Mouse (Mus musculus): ENCODE data around the gene Reln. TPM values are rescaled to one million over a fixed set of nuclear protein-coding genes. Genes with fewer than 3 reads are reported as not detected.

Gene Reln
- polyA plus RNA-seq, 1 experiment from 2014 or later: 2.4 TPM

DNA sequence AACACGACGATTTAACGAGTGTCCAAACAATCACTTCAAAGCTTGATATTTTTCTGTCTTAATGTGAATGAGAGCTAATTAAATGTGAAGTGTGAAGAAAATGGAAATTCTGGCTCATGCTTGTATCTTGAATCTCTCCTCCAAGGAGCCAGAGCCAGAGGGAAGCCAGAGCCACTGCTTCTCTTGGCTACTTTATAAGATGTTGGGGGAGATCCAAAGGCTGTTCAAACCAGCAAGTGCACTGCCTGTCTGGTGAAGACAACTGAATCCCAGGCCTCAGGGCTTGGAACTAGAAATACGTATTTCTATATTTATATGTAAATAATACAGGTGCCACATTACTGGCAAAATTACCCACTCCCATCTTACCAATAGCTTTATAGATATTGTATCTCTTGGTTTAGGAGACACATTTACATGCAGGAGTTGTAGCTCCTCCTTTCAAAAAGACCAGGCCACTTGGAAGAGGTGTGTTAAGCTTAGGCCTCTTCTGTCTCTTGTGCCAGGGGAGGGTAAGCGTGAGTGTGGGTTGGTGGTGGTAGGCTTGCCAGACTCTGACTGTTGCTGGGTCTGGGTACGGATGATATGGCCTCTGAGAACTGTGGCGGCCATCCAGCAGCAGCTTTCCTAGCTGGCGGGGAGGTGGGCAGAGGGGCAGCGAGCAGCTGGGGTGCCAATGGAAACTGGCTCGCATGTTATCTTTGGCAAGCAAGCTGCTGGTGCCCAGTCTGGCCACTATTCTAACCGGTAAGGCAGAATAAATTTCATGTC lies 395.6 kb downstream of the Reln start:
- 91% methylated on average over 11 of the region's 11 CpGs for WGBS
- Histone ChIP-seq H3K4me1 (peaks cover 3% of the 10 kb centered on the region; the same call in 1 of the 2 replicates), H3K27me3 (ENCODE audit: low read depth, poor library complexity, severe bottlenecking) (no peaks in the 10 kb centered on the region), H3K9me3 (replicated peaks) (no peaks in the 10 kb centered on the region), H3K36me3 (no peaks in the 10 kb centered on the region), H3K4me3 (no peak overlapping the region), H3K27ac (replicated peaks) (no peak overlapping the region)
- no peak for DNase-seq (ENCODE audit: low spot score)

DNA sequence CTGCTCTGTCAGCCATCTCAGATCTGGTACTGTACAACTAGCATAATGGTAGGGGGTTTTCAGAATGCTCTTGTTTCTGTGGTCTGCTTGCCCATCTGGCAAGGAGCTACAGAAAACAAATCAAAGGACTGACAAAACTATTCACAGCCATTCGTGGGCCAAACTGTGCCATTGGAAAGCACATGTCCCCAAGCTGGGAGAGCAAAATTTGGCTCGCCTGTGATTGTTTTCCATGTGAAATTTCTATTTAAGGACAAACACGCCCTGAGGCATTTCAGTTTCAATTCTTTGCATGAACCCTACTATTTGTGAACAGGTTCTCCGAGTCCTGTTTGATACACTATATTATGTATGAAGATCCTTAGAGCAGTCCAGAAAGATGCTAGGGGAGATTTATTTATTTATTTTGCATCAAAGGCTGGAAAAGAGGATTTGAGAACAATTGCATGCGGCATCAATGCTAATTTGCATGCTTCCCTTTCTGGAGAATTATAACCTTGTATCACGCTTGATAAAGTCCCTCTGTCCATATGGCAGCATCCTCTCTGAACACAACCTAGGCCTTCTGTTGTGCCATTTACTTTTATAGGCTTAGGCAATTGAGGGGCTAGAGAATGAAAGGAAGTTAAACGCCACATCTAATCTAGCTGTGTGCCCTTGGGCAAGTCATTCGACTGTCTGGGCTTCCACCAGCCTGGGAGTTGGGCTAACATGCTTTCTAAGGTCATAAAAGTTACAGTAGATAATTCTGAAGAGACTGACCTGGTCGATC lies 396.7 kb downstream of the Reln start:
- Histone ChIP-seq H3K9me3 (replicated peaks) (no peaks in the 10 kb centered on the region), H3K27ac (replicated peaks) (no peak overlapping the region), H3K36me3 (no peaks in the 10 kb centered on the region), H3K27me3 (ENCODE audit: low read depth, poor library complexity, severe bottlenecking) (no peaks in the 10 kb centered on the region), H3K4me1 (peaks cover 3% of the 10 kb centered on the region; the same call in 1 of the 2 replicates), H3K4me3 (no peak overlapping the region)
- DNase-seq (ENCODE audit: low spot score): no peak
- WGBS: 87% methylated on average over 9 of the region's 9 CpGs

DNA sequence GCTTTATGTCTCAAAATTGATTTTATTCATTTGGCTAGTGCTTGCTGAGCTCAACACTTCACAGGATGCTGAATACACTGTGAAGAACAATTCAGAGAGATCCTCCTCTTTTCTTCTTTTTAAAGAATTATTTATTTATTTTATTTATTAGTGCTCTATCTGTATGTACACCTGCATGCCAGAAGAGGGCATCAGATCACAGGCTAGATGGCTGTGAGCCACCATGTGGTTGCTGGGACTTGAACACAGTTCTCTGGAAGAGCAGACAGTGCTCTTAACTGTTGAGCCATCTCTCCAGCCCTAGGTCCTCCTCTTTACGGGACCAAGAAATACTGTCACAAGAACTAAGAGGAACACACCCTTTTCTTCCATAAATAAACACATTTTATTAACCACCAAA lies 399.9 kb downstream of the Reln start:
- Histone ChIP-seq H3K9me3 (replicated peaks) (no peaks in the 10 kb centered on the region), H3K27me3 (ENCODE audit: low read depth, poor library complexity, severe bottlenecking) (no peaks in the 10 kb centered on the region), H3K27ac (replicated peaks) (no peak overlapping the region), H3K4me1 (peaks cover 3% of the 10 kb centered on the region; the same call in 1 of the 2 replicates), H3K4me3 (no peak overlapping the region), H3K36me3 (no peaks in the 10 kb centered on the region)
- no peak for DNase-seq (ENCODE audit: low spot score)
- 100% methylated on average over 1 of the region's 1 CpGs for WGBS

DNA sequence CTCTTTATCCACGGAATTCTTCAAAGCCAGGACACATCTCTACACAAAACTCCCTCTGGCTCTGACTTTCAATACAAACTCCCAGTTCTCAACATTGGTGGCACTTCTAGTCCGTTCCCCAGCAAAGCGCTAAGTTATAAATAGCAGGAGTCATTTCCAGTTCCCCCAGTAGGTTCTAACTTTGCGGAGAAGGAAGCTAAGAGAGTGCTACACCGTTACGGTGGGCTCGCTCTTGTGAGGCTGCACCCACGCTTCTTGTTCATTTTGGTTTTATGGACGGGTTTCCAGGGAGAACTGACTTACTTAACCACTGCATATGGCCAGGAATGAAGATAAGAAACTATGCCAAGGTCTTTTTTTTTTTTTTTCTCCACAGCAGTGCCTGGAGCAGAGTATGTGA lies 405.1 kb downstream of the Reln start:
- no peak for DNase-seq (ENCODE audit: low spot score)
- WGBS: 93% methylated on average over 9 of the region's 9 CpGs
- Histone ChIP-seq H3K9me3 (replicated peaks) (no peaks in the 10 kb centered on the region), H3K27ac (replicated peaks) (no peak overlapping the region), H3K4me1 (no peaks in the 10 kb centered on the region), H3K4me3 (no peak overlapping the region), H3K27me3 (ENCODE audit: low read depth, poor library complexity, severe bottlenecking) (no peaks in the 10 kb centered on the region), H3K36me3 (no peaks in the 10 kb centered on the region)

DNA sequence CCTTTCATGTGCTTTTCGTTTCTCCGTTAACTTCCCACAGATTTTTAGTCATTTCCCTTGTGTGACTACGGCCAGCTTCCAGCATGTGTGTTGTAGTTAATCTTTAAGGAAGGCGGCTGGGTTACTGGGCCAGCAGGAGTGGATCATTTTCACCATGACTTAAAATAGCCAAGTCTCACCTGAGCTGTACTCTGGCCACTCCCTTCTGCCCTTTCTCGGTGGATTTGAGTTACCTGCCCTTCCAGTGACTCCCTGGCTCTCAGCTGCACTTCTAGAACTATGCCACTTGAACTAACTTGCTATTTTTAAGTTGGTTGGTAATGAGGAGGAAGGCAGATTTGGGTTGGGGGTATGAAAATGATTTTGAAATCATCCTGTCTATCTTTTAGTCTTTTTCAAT lies 406.4 kb downstream of the Reln start:
- no peak overlapping the region for H3K27ac ChIP-seq (replicated peaks)
- no peaks in the 10 kb centered on the region for H3K9me3 ChIP-seq (replicated peaks)
- 88% methylated on average over 5 of the region's 5 CpGs for WGBS
- H3K27me3 ChIP-seq (ENCODE audit: low read depth, poor library complexity, severe bottlenecking): no peaks in the 10 kb centered on the region
- no peaks in the 10 kb centered on the region for H3K4me1 ChIP-seq
- no peaks in the 10 kb centered on the region for H3K36me3 ChIP-seq
- DNase-seq (ENCODE audit: low spot score): no peak
- no peak overlapping the region for H3K4me3 ChIP-seq

DNA sequence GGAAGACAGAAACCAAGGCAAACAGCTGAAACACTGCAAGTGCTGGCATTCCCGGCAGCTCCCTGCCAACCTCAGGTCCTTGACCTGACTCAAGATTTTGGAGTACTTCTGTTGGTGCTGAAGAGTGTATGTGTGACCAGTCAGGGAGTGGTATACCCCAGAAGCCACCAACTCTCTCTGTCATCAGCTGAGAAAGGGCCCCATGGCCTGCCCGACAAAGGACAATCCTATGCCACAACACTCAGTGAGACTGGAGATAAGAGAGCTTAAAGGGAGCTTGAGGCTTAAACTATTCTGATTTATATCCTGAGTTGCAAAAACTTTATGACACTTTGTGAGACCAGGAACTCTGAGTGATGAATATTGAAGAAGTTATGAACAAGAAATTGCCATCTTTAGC lies 407.9 kb downstream of the Reln start:
- DNase-seq (ENCODE audit: low spot score): no peak
- H3K9me3 ChIP-seq (replicated peaks): no peaks in the 10 kb centered on the region
- no peaks in the 10 kb centered on the region for H3K36me3 ChIP-seq
- H3K27ac ChIP-seq (replicated peaks): no peak overlapping the region
- no peaks in the 10 kb centered on the region for H3K27me3 ChIP-seq (ENCODE audit: low read depth, poor library complexity, severe bottlenecking)
- no peak overlapping the region for H3K4me3 ChIP-seq
- WGBS: 87% methylated on average over 2 of the region's 2 CpGs
- no peaks in the 10 kb centered on the region for H3K4me1 ChIP-seq

DNA sequence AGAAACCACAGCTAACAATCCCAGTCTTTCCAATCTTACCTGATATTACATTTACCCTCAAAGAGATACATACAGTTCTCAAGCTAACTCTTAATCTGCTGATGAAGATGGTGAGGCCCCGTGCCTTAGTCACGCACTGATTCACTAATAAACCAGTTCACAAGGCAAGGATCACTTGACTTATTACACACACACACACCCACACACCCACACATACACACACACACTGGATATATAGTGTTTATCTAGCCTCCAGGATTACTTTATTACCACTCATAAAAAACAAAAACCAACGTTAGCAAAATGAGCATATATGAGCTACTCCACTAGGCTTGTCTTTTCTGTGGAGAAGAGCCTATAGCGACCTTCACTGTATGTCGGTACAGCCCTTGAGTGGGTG lies 408.4 kb downstream of the Reln start:
- H3K9me3 ChIP-seq (replicated peaks): no peaks in the 10 kb centered on the region
- DNase-seq (ENCODE audit: low spot score): no peak
- H3K4me3 ChIP-seq: no peak overlapping the region
- H3K4me1 ChIP-seq: no peaks in the 10 kb centered on the region
- no peaks in the 10 kb centered on the region for H3K27me3 ChIP-seq (ENCODE audit: low read depth, poor library complexity, severe bottlenecking)
- 93% methylated on average over 5 of the region's 5 CpGs for WGBS
- H3K27ac ChIP-seq (replicated peaks): no peak overlapping the region
- no peaks in the 10 kb centered on the region for H3K36me3 ChIP-seq

DNA sequence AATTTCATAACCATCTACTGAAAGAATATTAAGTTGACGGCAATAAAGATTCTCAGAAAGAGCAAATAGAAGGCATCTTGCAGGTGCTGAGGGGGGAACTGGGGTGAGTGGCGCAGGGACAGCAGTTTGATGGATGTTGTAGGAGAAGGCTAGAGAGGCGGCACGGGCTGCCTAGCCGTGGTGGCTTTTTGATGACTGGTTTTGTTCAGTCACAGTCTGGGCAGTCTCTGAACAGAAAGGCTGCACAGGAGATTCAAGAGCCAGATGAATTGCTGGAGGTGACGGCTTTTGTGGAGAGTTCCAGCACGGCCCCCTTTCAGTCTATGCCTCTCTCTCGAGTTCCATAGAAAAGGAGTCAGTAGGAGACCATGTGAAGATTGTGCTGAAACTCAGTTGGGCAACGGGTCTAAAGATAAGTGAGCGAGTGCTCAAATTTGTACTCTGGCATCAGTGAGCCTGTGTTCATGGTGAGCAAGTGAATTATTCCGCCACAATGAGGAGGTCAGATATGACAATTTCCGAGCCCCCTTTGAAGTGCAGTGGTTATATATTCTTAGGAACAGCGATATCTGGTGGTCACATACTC lies 409.6 kb downstream of the Reln start:
- H3K4me3 ChIP-seq: no peak overlapping the region
- WGBS: 88% methylated on average over 13 of the region's 13 CpGs
- H3K4me1 ChIP-seq: no peaks in the 10 kb centered on the region
- H3K36me3 ChIP-seq: no peaks in the 10 kb centered on the region
- H3K27ac ChIP-seq (replicated peaks): no peak overlapping the region
- no peak for DNase-seq (ENCODE audit: low spot score)
- H3K27me3 ChIP-seq (ENCODE audit: low read depth, poor library complexity, severe bottlenecking): no peaks in the 10 kb centered on the region
- H3K9me3 ChIP-seq (replicated peaks): no peaks in the 10 kb centered on the region

DNA sequence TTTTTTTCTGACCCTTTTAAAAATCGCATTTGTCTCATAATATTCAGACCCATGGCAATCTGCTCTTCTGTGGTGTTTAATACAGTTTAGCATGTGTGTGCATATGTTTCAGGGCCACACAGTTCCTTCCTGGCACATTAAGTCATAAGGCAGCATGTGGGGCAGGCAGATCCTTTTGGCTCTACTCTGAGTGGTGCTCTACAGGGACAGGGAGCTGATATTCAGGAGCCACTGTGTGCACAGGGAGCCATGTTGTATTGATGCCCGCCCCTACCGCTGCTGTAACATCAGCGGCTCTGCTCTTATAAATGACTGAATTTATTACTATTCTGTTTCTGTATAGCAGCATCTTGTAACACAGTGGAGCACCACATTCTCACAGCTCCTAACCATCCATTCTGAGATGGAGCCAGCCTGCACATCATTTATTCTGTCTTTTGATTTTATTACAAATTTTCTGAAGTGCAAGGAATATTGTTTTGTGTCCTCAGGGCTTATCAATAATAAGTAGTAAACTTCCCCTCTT lies 410.3 kb downstream of the Reln start:
- no peaks in the 10 kb centered on the region for H3K4me1 ChIP-seq
- H3K9me3 ChIP-seq (replicated peaks): no peaks in the 10 kb centered on the region
- 99% methylated on average over 4 of the region's 4 CpGs for WGBS
- H3K27ac ChIP-seq (replicated peaks): no peak overlapping the region
- no peaks in the 10 kb centered on the region for H3K27me3 ChIP-seq (ENCODE audit: low read depth, poor library complexity, severe bottlenecking)
- no peak for DNase-seq (ENCODE audit: low spot score)
- no peak overlapping the region for H3K4me3 ChIP-seq
- no peaks in the 10 kb centered on the region for H3K36me3 ChIP-seq

DNA sequence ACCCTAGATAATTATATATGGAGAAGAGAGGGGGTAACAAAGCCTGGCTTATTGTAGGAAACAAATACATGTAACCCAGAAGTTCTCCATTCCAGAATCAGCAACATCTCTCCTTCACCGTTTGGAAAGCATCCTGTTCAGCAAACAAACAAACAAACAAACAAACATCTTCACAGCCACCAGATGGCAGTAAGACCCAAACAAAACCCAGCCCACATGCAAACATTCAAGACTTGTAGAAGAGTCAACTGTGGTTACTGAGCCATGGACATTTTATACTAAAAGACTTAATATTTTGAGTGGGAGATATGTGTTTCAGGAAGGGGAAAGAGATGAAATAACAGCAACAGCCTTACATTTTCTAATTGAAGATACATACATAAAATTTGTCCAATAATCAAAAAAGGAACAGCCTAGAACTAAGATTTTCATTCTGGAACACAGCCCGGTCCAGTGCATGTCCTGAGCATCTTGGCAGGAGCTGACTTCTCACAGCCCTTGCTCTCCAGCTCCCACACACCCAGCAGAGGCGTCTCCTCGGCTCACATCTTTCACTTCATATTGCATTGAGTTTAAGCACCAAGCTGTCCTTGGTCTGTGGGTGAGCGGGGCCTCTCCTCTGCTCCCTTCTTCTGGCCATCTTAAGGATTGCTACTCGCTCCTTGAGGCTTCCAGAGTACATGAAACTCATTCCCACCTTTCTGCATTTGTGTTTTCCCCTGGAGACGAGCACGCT lies 411.0 kb downstream of the Reln start:
- Histone ChIP-seq H3K27me3 (ENCODE audit: low read depth, poor library complexity, severe bottlenecking) (no peaks in the 10 kb centered on the region), H3K36me3 (no peaks in the 10 kb centered on the region), H3K4me1 (no peaks in the 10 kb centered on the region), H3K9me3 (replicated peaks) (no peaks in the 10 kb centered on the region), H3K27ac (replicated peaks) (no peak overlapping the region), H3K4me3 (no peak overlapping the region)
- no peak for DNase-seq (ENCODE audit: low spot score)
- 81% methylated on average over 8 of the region's 8 CpGs for WGBS

DNA sequence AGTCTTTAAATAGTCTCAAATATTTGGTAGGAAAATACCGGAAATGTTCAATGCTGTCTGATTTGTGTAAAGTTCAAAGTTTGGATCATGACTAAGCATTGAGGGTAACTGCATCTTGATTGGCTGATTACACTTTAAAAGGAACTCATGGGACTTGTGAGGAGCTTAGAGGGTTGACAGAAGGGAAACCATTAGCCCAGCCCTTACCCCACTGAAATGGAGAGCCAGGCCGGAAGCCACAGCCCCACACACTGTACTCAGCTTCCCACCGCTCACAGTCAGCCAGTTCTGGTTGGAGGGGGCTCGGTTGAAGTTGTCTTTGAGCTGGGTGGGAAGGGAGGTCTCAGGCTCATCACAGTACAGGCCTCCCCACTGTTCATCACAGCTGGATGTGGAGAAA lies 413.4 kb downstream of the Reln start:
- WGBS: 73% methylated on average over 4 of the region's 4 CpGs
- Histone ChIP-seq H3K4me1 (no peaks in the 10 kb centered on the region), H3K36me3 (no peaks in the 10 kb centered on the region), H3K27me3 (ENCODE audit: low read depth, poor library complexity, severe bottlenecking) (no peaks in the 10 kb centered on the region), H3K27ac (replicated peaks) (no peak overlapping the region), H3K9me3 (replicated peaks) (no peaks in the 10 kb centered on the region), H3K4me3 (no peak overlapping the region)
- DNase-seq (ENCODE audit: low spot score): no peak

DNA sequence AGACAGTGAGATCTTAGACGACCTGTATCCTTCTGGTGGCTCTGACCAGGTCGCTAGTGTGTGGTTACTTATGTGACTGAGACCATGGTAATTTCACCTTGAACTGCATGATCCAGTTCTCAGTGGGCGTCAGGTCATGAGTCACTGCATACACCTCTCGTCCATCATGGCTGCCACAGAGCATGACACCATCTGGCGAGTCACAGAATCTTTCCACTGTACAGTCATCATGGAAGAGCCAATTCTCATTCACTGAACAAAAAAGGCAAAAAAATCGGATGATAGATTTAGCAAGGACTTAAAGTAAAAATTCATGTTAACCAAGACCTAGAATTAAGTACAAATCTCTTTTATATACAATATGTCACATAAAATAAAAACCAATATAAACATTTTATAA lies 424.2 kb downstream of the Reln start:
- Histone ChIP-seq H3K27me3 (ENCODE audit: low read depth, poor library complexity, severe bottlenecking) (no peaks in the 10 kb centered on the region), H3K4me3 (no peak overlapping the region), H3K36me3 (no peaks in the 10 kb centered on the region), H3K9me3 (replicated peaks) (no peaks in the 10 kb centered on the region), H3K27ac (replicated peaks) (no peak overlapping the region), H3K4me1 (no peaks in the 10 kb centered on the region)
- WGBS: 91% methylated on average over 6 of the region's 6 CpGs
- no peak for DNase-seq (ENCODE audit: low spot score)

Measured in midbrain, embryonic 10.5 days (tissue).